ENCODE assay signal across 26 mouse cellular contexts in the genomic region with DNA sequence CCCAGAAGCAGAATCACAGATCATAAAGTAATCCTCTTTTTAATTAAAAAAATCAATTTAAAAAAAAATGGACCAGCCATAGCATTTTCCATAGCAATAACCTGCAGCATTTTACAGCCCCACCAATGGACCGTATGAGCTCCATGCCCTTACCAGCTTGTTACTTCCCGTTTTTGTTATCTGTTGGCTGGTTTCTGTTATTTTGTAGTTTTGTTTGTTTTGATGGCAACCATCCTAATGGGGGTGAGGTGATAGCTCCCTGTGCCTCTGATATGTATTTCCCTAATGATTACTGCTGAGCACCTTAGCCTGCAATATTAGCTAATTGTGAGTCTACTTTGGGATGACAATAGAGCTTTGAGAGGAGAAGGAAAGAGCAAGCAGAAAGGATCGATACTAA.
DNase-seq lines count a peak whose midpoint lies in the region; ATAC-seq and TF ChIP-seq lines count a peak whose summit lies in the region.
"Had no signal": no experiment of that assay in that cellular context is flagged by ENCODE, and none has a peak within 500 bp of the region (broad histone marks: within the 10 kb centered on the region; RNA-seq: fewer than 3 reads in every experiment).

No protein-coding gene starts in this region.

- H3K9me3 ChIP-seq in G1E (replicated peaks): no peaks in the 10 kb centered on the region
- H3K9me3 ChIP-seq: embryonic facial prominence, embryonic 13.5 days; embryonic facial prominence, embryonic 15.5 days; forebrain, embryonic 10.5 days; forebrain, embryonic 12.5 days had no signal

- no peak for ATAC-seq in G1E (ENCODE audit: extremely low read depth, insufficient number of reproducible peaks, low FRiP score, poor library complexity, severe bottlenecking)
- ATAC-seq in megakaryocyte progenitor cell, adult 5-6 weeks (replicated peaks; ENCODE audit: poor library complexity): peak; percentile 63
- ATAC-seq: CD4-positive, CD25-positive, alpha-beta regulatory T cell, adult 4 months; forebrain, embryonic 14.5 days; forebrain, embryonic 16.5 days had no signal

- no peak for TF ChIP-seq CTCF in G1E (IDR thresholded peaks at IDR 0.05; ENCODE audit: low read depth, low read length)

- peak; percentile 7 for DNase-seq in G1E (ENCODE audit: low spot score)
- DNase-seq in MEL-GATA-1-ER (ENCODE audit: extremely low read depth, low read depth): peak; percentile 64
- DNase-seq in yolk sac, embryonic 10.5 days (ENCODE audit: low spot score): no peak
- DNase-seq in heart, postnatal 4 days: no peak
- DNase-seq in kidney, adult 11 months: no peak
- no peak for DNase-seq in thymus, postnatal 14 days
- DNase-seq: adrenal gland, adult 2 months; adrenal gland, postnatal 10 days; adrenal gland, postnatal 25 days; B cell, adult 2 months; cerebellum, adult 11-12 months; cerebellum, adult 2 months; cerebellum, adult 9-10 months; cerebellum, postnatal 10 days; cerebellum, postnatal 25 days; embryo, embryonic 11 days had no signal

- H3K27me3 ChIP-seq in G1E (ENCODE audit: insufficient read depth, low read length): peaks cover 27% of the 10 kb centered on the region
- H3K27me3 ChIP-seq: CH12.LX; embryonic facial prominence, embryonic 13.5 days; embryonic facial prominence, embryonic 15.5 days; forebrain, embryonic 12.5 days had no signal

- no peak overlapping the region for H3K4me3 ChIP-seq in G1E (ENCODE audit: low read depth, low read length)
- H3K4me3 ChIP-seq: embryonic facial prominence, embryonic 13.5 days; embryonic facial prominence, embryonic 15.5 days; erythroblast, embryonic 14.5 days; forebrain, embryonic 10.5 days; forebrain, embryonic 12.5 days had no signal

- no peaks in the 10 kb centered on the region for H3K36me3 ChIP-seq in G1E (replicated peaks)
- H3K36me3 ChIP-seq: embryonic facial prominence, embryonic 13.5 days; embryonic facial prominence, embryonic 15.5 days; forebrain, embryonic 10.5 days; forebrain, embryonic 12.5 days had no signal

- peaks cover 5% of the 10 kb centered on the region; the same call in 1 of the 2 replicates for H3K4me1 ChIP-seq in G1E (ENCODE audit: insufficient read depth, low read depth, low read length)

Comparison
In these comparisons a context has a peak if more than half of its experiments do, and no peak if none do; other contexts are left out.
1. DNase-seq: peak in G1E (single experiment) and MEL-GATA-1-ER (single experiment); none in yolk sac, embryonic 10.5 days (single experiment), heart, postnatal 4 days (single experiment), kidney, adult 11 months (single experiment) and thymus, postnatal 14 days (single experiment).